Mouse (Mus musculus): ENCODE measurements around the gene Prrxl1. TPM values are rescaled to one million over a fixed set of nuclear protein-coding genes. Genes with fewer than 3 reads are reported as not detected.

The Prrxl1 gene
- total RNA-seq, 2 experiments from 2014 or later: not detected

DNA sequence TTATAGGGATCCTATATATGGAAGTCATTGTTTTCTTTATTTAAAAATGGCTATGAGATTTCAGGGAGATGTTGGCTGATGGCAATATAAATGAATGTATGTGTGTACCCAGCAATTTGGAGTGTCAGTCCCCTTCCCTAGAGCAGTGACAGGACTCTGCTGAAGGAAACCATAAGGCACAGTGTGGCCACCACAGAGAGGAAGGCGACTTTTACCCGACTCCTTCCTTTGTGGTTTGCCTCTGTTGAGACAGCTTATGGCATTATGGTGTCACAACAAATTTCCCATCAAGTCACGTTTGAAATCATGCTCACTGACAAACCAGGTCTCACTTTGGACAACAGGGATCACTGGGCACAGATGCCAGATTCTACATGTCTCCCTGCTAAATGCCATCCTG is 25.0 kb downstream of the Prrxl1 start:
- intact Hi-C loops (cut with DNase I): loop anchor here (10.0 kb wide), 1 partner anchor 181 kb away; no protein-coding TSS in a partner anchor
- DNase-seq: no peak

DNA sequence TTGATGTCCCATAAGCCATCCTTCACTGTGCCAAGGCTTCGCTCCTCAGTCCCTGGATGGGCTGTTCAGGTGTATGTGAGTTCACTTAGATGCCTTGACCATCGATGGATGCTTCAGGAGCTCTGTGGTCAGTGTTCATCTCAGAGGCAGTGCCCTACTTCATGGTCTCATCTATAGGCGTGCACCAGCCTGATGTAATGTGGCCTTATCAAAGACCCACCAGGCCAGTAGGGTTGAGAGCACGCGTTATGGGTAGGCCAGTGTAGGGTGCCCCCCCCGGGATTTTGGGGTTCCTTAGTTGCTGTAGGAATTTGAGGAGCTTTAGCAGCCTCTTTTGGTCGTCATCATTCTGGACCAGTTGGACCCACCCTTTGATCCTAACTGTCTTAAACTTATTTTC is 25.6 kb downstream of the Prrxl1 start:
- DNase-seq: no peak
- intact Hi-C loops (cut with DNase I): loop anchor here (5.0 to 10.0 kb wide), 2 partner anchors 97 to 180 kb away; no protein-coding TSS in a partner anchor

DNA sequence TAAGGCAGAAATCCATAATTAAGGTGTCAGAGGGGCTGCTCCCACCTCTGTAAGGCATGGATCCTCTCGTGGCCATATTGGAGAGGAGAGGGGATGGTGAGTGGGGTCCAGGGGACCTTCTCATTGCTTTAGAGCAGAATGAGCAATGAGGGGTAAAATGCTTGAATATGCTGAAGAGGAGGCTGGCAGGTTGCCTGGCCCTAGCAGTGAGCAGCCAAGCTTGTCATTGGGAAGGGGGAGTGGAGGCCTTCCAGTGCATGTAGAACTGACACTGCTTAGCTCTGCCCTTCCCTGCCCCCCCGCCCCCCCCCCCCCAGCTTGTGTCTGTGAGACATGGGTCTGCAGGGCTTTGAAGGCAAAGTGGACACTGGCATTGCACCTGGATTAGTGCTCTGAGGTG is 28.1 kb downstream of the Prrxl1 start:
- intact Hi-C loops (cut with DNase I): loop anchor here (5.0 to 10.0 kb wide), 2 partner anchors 95 to 178 kb away; no protein-coding TSS in a partner anchor
- peak in 1 of 2 experiments; percentile 7 for DNase-seq

DNA sequence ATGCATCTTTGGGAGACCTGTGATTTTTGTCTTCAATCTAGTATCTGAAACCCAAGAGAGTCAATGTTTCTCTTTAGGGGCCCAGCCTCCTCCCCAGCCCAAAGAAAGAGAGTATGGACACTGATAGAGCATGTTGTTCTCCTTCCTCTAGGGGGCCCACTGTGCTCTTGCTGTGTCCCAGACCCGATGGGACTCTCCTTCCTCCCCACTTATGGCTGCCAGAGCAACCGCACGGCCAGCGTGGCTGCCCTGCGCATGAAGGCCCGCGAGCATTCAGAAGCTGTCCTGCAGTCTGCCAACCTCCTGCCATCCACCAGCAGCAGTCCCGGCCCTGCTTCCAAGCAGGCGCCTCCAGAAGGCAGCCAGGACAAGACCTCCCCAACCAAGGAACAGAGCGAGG is 29.4 kb downstream of the Prrxl1 start:
- DNase-seq: peak; percentile 16 to 35
- intact Hi-C loops (cut with DNase I): loop anchor here (5.0 to 10.0 kb wide), 2 partner anchors 94 to 176 kb away; no protein-coding TSS in a partner anchor

DNA sequence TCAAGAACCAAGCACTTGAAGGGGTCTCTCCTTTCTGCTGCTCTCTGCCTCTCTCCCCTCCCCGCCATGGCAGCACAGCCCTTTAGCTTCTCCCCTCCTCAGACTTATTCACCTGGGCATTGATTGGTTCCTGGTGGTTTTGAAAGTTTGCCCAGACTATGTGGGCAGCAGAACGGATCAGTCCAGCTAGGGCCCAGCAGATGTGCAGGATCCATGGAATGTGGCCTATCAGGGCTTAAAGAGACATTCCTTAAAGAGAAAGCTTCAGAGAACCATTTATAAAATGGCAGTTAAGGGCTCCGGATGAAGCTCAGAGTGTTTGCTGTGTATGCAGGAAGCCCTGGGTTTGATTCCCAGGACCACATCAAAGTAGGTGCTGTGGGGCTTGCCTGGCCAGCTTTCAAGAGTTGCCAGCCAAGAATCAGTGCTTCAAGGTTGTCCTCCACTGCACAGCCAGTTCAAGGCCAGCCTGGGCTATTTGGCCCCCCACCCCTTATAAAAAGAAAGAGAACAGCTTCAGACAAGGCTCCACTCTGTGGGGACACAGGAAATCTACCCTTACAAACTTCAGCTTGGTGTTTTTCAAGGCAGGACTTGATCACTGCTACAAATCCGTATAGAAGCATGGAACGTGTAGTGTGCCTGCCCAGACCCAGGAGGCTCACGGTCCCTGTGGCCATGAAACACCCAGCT is 33.8 kb downstream of the Prrxl1 start:
- intact Hi-C loops (cut with DNase I): no loop called here
- DNase-seq: no peak

DNA sequence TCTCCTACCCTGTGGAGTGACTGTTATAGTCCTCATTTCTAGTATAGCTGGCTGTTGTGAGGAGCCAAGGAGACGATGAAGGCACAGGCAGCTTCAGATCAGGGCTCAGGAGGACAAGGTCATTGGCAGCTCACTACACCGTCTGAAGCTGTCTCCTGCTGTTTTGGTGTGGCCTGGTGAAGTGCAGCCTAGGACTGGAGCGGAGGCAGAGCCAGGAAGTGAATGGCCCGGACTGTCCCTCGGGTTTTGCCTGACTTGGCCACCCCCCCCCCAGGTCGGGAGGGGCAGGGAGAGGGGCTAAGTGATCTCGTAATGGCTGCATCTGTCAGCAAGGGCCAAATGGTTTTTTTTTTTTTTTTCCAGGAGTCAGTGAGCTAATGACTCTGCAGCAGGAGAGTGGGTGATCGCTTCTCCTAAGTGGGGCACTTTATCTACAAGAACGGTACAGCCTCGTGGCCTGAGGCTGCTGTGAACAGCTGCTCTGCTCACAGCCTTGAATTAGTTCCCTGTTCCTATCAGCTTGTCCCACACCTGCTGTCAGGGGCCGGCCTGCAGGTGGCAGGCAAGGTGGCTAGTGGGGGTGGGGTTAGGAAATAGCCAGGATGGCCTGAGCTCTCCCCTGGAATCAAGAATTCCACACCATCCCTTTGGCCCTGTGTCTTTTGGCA is 34.9 kb downstream of the Prrxl1 start:
- intact Hi-C loops (cut with DNase I): no loop called here
- DNase-seq: no peak

DNA sequence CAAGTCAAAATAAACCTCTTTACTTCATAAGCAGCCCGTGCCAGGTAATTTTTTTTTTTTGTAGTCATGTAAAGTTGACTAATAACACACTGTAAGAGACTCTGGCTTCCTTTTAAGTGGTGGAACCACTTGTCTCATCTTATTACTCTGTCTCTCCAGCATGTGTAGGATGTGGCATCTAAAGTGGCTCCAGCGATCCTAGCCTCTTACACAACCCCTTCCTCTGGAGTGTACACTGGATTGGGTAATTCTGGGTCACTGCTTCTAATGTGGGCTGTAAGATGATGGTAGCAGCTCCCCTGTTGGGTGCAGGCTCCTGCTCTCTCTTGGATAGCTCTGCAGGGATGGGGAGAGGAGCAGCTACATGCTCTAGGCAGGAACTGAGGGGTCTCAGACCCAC is 39.3 kb downstream of the Prrxl1 start:
- intact Hi-C loops (cut with DNase I): no loop called here
- no peak for DNase-seq

DNA sequence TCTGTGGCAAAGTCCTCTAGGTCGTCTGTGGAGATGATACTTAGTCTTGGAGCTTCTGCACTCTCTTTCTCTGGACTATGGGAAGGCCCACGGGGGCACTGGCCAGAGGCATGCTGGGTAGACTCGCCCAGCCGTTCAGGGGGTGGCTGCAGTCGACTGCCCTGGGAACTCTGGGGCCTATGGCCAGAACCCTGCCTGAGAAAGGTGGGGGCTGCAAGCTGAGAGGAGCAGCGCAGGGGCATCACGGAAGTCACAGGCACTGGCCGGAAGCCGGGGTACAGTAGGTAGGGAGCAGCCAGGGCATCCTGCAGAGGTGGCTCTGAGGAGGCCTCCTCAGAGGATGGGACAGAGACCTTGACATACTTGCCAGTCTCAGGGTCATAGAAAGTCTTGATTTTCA is 60.6 kb downstream of the Prrxl1 start:
- intact Hi-C loops (cut with DNase I): no loop called here
- no peak for DNase-seq

DNA sequence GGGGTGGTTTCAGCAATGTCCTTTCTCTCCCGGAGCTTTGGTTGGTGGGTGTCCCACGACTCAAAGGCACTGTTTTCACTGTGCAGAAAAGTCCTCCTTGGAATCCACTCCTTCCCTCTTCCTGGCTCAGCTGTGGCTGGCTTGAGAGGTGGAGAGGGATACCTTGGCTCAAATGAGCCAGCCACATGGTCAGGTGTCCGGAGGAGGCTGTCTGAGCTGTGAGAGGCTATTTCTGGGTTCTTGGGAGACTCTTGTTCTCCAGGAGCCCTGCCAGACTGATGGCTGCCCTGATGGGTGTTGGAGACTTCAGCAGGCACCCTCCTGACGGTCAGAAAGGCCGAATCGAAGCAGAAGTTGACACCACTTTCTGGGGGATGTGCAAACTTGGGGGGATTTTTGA is 63.9 kb downstream of the Prrxl1 start:
- intact Hi-C loops (cut with DNase I): no loop called here
- no peak for DNase-seq

DNA sequence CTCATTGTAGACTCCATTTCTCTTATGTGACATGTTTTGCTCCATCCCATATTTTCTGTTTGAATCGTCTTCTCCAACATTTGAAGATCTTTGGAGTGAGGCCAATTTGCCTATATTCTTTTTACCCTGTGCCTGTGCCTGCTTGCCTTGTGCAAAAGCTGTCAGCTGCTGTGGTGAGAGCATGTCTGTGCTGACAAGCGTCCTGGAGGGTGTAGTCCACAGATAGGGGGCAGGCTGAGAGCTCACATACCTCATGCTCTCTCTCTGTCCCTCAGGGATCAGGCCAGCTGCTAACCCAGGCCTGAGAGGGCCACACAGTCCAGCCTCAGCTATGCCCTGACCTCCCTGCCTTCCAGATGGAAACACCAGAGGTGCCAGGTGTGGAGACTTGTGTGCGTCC is 74.0 kb downstream of the Prrxl1 start:
- intact Hi-C loops (cut with DNase I): no loop called here

DNA sequence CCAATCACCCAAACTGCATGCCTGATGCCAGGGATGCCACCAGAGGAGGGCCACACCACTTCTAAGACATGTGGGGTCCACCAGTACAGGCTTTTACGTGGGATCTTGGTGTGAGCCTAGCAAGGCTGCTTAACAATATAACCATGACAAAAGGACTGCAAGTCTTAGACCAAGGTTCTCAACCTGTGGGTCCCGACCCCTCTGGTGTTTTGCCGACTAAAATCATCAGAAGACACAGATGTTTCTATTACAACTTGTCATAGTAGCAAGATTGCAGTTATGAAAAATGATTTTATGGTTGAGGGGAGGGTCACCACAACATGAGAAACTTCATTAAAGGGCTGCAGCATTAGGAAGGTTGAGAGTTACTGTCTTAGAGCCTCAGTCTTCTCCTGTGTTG is 79.4 kb downstream of the Prrxl1 start:
- intact Hi-C loops (cut with DNase I): no loop called here
- no peak for DNase-seq

More for the DNA sequence above, 74.0 kb downstream of the Prrxl1 start:
- peak in 1 of 2 experiments; percentile 15 for DNase-seq

DNA sequence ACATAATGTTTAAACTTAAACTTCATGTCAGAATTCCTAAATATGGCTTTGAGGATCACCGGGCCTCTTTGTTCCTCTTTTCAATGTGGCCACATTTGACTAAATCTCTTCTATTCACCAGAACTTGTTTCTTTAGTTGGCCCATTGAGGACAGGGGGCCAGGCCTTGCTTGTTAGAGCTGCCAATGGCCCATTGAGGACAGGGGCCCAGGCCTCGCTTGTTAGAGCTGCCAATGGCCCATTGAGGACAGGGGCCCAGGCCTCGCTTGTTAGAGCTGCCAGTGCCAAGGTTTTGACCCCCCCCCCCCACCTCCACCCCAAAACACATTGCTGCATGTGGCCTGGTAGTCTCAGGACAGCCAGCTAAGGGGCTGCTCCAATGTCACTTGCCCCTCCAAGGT is 82.4 kb downstream of the Prrxl1 start:
- intact Hi-C loops (cut with DNase I): loop anchor here (5.0 kb wide), 1 partner anchor 281 kb away; no protein-coding TSS in a partner anchor
- no peak for DNase-seq

DNA sequence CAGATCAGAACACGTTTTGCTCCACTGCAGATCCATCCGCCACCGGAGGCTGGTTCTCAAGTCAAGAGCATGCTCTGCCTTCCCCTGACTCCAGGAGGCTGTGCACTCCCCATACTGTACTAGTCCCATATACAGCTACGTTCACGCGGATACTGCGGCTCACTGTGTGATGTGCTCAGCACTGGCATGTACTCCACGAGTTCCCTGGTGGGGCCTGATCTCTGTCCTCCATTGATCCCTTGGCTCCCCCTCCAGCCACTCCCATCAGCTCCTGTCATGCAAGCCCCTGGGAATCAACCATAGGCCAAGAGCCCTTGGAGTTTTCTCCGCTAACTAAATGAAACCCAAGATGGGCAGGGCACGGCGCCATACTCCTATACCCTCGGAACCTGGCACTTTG is 83.3 kb downstream of the Prrxl1 start:
- DNase-seq: peak in 1 of 2 experiments; percentile 22
- intact Hi-C loops (cut with DNase I): loop anchor here (5.0 kb wide), 1 partner anchor 280 kb away; no protein-coding TSS in a partner anchor

DNA sequence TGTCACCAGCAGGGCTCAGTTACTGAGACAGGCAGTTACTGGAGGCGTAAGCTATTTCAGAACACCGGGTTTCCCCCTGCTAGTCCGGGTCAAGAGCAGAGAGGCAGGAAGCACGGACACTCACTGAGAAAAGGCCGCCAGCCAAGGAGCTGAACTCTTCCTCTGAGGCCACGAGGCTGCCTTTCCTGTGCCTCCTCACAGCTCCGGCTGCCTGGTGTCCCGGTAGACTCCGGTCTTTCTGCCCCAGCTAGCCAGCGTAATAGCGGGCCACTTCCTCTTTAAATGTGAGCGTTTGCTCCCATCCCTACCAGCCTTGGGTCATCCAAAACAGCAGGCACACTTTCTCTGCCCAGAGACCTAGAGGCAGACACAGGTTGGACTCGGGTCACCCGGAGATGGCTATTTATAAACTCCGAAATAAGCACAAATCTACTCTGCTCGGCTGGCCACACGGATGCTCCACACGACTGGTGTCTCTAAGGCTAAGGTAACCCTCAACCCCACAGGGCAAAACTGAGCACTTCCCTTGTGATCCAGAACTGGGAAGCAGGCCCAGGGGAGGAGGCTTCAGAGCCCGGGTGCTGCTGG is 84.1 kb downstream of the Prrxl1 start:
- intact Hi-C loops (cut with DNase I): loop anchor here (5.0 kb wide), 1 partner anchor 279 kb away; no protein-coding TSS in a partner anchor
- peak; percentile 68 to 74 for DNase-seq

DNA sequence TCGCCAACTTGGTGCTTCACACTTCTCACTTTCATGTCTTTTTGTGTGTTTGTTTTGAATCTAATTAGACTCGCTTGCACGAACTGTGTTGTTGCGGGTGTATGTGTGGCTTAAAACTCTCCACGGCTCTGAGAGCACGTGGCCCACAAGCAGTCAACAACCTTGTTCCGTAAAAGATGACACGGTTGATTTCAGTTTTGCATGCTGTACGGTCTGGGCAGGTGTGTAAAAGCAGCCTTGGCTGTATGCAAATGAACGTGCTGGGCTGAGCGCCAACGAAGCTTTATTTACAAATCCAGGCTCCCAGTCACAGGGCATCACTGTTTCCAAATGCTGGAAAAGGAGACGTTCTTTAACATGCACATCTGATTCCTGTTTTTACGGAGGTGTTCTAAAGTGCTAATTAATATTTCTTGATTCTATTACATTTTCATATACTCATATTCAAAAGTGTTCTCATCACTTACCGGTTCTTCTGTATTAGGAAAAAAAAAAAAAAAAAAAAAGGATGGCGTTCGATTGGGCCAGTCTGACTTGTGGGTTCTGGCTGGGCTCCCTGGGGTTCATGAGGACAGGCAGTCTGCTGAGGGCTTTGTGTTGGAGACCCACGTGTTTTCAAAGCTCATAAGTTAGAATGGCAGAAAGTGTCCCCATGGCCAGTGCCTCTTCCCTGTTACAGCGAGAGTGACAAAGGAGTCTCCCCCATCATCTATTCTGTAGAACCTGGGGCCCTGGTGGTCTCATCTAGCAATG is 85.0 kb downstream of the Prrxl1 start:
- peak; percentile 49 to 55 for DNase-seq
- intact Hi-C loops (cut with DNase I): loop anchor here (2.0 to 5.0 kb wide), 2 partner anchors 17 to 278 kb away; no protein-coding TSS in a partner anchor

DNA sequence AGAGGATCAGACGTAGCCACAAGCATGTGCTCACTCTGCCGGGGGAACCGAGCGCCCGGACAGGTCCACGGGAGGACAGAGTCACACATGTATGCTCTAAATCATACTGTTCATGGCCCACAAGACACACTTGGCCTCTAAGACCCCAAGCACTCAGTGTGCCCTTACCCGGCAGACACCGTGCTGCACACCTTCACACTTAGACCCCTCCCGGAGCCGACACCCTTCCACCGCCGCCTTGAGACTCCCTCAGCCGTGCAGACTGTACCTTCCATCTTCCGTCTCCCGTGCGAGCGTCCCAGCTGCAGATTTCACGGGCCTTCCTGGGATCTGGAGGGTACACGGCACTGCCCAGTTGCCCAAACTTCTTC is 85.5 kb downstream of the Prrxl1 start:
- intact Hi-C loops (cut with DNase I): loop anchor here (2.0 to 5.0 kb wide), 2 partner anchors 16 to 278 kb away; no protein-coding TSS in a partner anchor
- DNase-seq: peak in 1 of 2 experiments; percentile 40

DNA sequence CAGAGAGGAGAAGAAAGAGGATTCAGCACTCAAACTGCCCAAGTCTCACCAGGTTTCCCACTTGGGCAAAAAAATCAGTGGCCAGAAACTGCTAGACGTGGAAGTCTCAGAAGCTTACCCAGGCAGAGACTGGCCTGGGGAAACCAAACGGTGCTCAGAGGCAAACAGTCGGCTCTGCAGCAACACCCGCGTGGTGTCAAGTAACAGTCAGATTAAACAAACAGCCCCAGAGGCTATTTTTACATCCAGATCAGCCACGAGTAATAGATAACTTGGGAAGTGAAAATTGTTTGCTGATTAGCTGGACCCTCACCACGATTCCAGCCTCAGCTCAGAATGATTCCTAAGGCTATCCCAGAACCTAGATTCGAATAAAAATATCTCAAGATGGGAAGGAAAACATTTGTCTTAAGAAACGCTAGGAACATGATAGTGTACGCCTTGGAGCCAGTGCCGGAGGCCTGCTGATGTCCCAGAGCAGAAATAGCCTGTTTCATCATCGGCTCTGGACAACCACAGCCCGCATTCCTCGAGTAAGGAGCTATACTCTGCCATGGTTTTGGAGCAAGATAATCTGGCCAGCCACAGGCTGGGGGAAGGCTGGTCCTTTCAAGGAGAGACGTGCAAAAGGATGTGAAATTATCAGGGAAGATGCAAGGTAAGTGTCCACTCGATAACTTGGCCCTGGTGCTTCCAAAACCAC is 86.1 kb downstream of the Prrxl1 start, which contains the start of gene 3425401B19Rik:
TSS of gene 3425401B19Rik (minus strand) at position 170 of the 703 bp plus-strand sequence.
- peak; percentile 61 to 73 for DNase-seq
- intact Hi-C loops (cut with DNase I): loop anchor here (2.0 kb wide), 1 partner anchor 16 kb away; no protein-coding TSS in a partner anchor

DNA sequence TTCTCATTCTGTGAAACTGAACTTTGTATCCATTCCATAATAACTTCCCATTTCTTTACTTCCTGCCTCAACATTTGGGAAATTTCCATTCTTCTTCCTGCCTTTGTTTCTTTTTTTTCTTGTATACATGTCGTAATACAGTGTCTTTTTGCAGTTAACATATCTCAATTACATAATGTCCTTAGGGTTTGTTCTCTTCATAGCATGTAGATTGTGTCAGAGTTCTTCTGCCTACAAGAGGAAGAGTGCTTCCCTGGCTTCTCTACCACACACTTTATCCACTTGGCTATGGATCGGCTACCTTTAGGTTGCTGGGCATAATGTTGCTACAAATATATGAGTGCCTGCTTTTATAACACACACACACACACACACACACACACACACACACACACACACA is 96.7 kb downstream of the Prrxl1 start:
- intact Hi-C loops (cut with DNase I): no loop called here
- no peak for DNase-seq

DNA sequence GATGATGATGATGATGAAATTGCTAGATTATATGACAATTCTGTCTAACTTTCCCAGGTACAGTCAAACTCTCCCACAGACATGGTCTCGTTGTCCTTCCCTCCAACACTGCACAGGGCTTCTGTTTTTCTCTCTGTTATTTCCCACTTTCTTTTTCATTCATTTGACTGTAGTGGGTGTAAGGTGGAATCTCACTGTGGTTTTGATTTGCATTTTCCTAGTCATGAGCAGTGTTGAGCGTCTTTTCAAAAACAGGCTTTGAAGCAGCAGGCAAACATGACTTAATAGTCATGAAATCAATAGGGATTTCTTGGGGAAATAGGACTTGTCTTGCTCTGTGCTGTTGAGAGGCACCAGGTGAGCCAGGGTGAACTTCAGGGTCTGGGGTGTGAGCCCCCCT is 97.1 kb downstream of the Prrxl1 start:
- no peak for DNase-seq
- intact Hi-C loops (cut with DNase I): no loop called here

DNA sequence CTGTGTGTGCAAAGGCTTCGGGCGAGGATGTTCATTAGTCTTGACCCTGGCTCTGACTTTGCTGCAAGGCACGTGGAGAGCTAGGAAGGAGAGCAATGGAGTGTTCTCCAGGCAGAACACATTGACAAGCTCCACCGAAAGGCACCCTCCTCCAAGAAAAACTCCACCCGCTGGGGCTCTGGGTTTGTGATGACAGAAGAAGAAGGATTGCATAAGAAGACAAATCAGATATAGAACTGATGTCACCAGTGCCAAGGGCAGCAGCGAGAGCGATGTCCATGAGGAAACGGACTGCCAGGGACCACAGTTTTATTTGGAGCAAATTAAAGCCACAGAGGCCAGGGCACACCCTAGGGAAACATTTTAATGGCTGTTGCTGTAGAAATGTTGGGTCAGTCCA is 98.6 kb downstream of the Prrxl1 start:
- DNase-seq: no peak
- intact Hi-C loops (cut with DNase I): no loop called here
